Mouse (Mus musculus) G1E (cell line): ENCODE data around the gene Sept12. TPM values are rescaled to one million over a fixed set of nuclear protein-coding genes. Genes with fewer than 3 reads are reported as not detected.

Experiments
- ATAC-seq: 2 replicates; pipeline ENCODE4 v1.8.0; 2016; ENCODE audit warnings: mild to moderate bottlenecking; ENCODE audit not compliant: insufficient number of reproducible peaks, poor library complexity, low FRiP score, severe bottlenecking; ENCODE audit errors: extremely low read depth
- DNase-seq: peaks from one replicate; pipeline ENCODE4 v3.0.0; 2012; ENCODE audit warnings: low spot score
- H3K27me3 ChIP-seq: 2 replicates; pipeline ENCODE4 v1.6.1; 2012; ENCODE audit warnings: mild to moderate bottlenecking, low read length, inconsistent platforms; ENCODE audit not compliant: insufficient read depth
- H3K36me3 ChIP-seq: replicated peaks from 2 replicates; pipeline ENCODE3; 2012; ENCODE audit warnings: mild to moderate bottlenecking, inconsistent platforms
- H3K4me1 ChIP-seq: 2 replicates; pipeline ENCODE4 v1.6.1; 2012; ENCODE audit warnings: low read depth, low read length, inconsistent platforms, mixed read lengths; ENCODE audit not compliant: insufficient read depth
- H3K4me3 ChIP-seq: 2 replicates; pipeline ENCODE4 v1.5.1; 2012; ENCODE audit warnings: low read depth, mild to moderate bottlenecking, inconsistent platforms, low read length, moderate library complexity, mixed read lengths
- H3K9me3 ChIP-seq: replicated peaks from 2 replicates; pipeline ENCODE4 v1.6.1; 2012; ENCODE audit warnings: inconsistent platforms
- CTCF ChIP-seq: IDR thresholded peaks from 2 replicates; pipeline ENCODE4 v1.5.1; 2012; ENCODE audit warnings: low read depth, low read length, inconsistent platforms, mixed read lengths
- GATA1 ChIP-seq: IDR thresholded peaks from 2 replicates; pipeline ENCODE4 v1.6.1; 2012; ENCODE audit warnings: borderline replicate concordance, low read length, inconsistent platforms, mixed read lengths
- GATA2 ChIP-seq: IDR thresholded peaks from 2 replicates; pipeline ENCODE4 v1.6.1; 2012; ENCODE audit warnings: low read depth, low read length, inconsistent platforms, borderline replicate concordance
- POLR2AphosphoS5 ChIP-seq: IDR thresholded peaks from 2 replicates; pipeline ENCODE4 v1.6.1; 2012; ENCODE audit warnings: low read depth, low read length, inconsistent platforms; ENCODE audit not compliant: insufficient replicate concordance
- TAL1 ChIP-seq: conservative IDR thresholded peaks from 2 replicates; pipeline ENCODE4 v1.6.1; 2012; ENCODE audit warnings: low read depth, low read length, inconsistent platforms, mixed read lengths
- polyA plus RNA-seq: library from polyadenylated mRNA; stranded (reverse); fragments of >175 nt; gene quantifications from 2 replicates; pipeline ENCODE4 v1.2.3, GENCODE M21; 2012
- total RNA-seq, 2 experiments: library from RNA; stranded (forward) in 1 of 2; stranded (reverse) in 1 of 2; fragments of 200-1000 nt in 1 of 2; fragments of >200 nt in 1 of 2; fragmentation: Nextera tagmentation in 1 of 2; gene quantifications; 2 replicates each; pipeline ENCODE4 v1.2.3; 2014 to 2017

Sept12 gene
- total and polyA plus RNA-seq, 3 experiments, result 0.05 to 0.07 TPM; not detected in 1

- ATAC-seq (no peak), DNase-seq (no peak)
These were observed 19.2 kb downstream of the Sept12 start for GRCm38 (mm10) chr16:4978275-4979051.

GRCm38 (mm10) chr16:4976180-4976579 is 21.5 kb downstream of the Sept12 start:
- H3K4me3 ChIP-seq, result no peak overlapping the region
- DNase-seq (no peak), ATAC-seq (no peak)
- TF ChIP-seq POLR2AphosphoS5 (no peak), CTCF (no peak), TAL1 (no peak), GATA1 (no peak), GATA2 (no peak)
- H3K36me3 ChIP-seq, result no peaks in the 10 kb centered on the region
- peaks cover 60% of the 10 kb centered on the region for H3K27me3 ChIP-seq
- peaks cover 9% of the 10 kb centered on the region for H3K4me1 ChIP-seq
- no peaks in the 10 kb centered on the region for H3K9me3 ChIP-seq

More at GRCm38 (mm10) chr16:4978275-4979051, 19.2 kb downstream of the Sept12 start:
- H3K27me3 ChIP-seq, result peaks cover 67% of the 10 kb centered on the region
- H3K4me1 ChIP-seq, result peaks cover 9% of the 10 kb centered on the region
- TF ChIP-seq POLR2AphosphoS5, result no peak
- TF ChIP-seq CTCF, result no peak
- no peak for TF ChIP-seq TAL1
- no peak for TF ChIP-seq GATA2
- no peak for TF ChIP-seq GATA1
- no peaks in the 10 kb centered on the region for H3K36me3 ChIP-seq
- H3K4me3 ChIP-seq, result no peak overlapping the region
- H3K9me3 ChIP-seq, result no peaks in the 10 kb centered on the region

GRCm38 (mm10) chr16:4974521-4974920 is 23.1 kb downstream of the Sept12 start:
- DNase-seq (no peak), ATAC-seq (no peak)
- TF ChIP-seq TAL1, result no peak
- no peak for TF ChIP-seq GATA2
- TF ChIP-seq POLR2AphosphoS5, result no peak
- TF ChIP-seq GATA1, result no peak
- no peak for TF ChIP-seq CTCF
- Histone ChIP-seq H3K36me3 (no peaks in the 10 kb centered on the region), H3K27me3 (peaks cover 52% of the 10 kb centered on the region), H3K4me3 (no peak overlapping the region), H3K9me3 (no peaks in the 10 kb centered on the region), H3K4me1 (peaks cover 7% of the 10 kb centered on the region)

DNA sequence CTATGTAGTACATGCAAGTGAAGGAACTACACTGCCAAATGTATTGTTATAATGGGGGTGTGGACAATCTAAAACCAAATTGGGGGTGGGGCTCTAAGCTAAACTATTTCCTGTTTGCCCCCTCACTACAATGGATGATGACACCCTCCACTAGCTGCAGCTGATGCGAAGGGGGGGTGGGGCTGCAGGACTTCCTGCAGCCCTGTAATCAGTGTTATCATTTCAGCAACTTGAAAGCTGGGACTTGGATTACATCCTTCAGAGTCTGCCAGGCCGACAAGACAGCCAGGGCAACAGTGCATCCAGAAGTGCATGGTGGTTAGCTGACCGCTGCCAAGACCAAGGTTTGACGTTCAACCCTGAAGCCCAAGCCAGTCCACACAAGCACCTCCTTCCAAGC is 26.0 kb downstream of the Sept12 start:
- Histone ChIP-seq H3K4me1 (peaks cover 6% of the 10 kb centered on the region; the same call in 1 of the 2 replicates), H3K4me3 (no peak overlapping the region), H3K9me3 (no peaks in the 10 kb centered on the region), H3K36me3 (peaks cover 3% of the 10 kb centered on the region), H3K27me3 (peaks cover 27% of the 10 kb centered on the region)
- TF ChIP-seq POLR2AphosphoS5 (no peak), GATA2 (no peak), CTCF (no peak), TAL1 (no peak), GATA1 (no peak)
- ATAC-seq (no peak), DNase-seq (no peak)

- DNase-seq (no peak), ATAC-seq (no peak)
- peaks cover 9% of the 10 kb centered on the region for H3K36me3 ChIP-seq
- H3K9me3 ChIP-seq, result no peaks in the 10 kb centered on the region
- peaks cover 13% of the 10 kb centered on the region for H3K27me3 ChIP-seq
- H3K4me3 ChIP-seq, result no peak overlapping the region
- no peak for TF ChIP-seq TAL1
- TF ChIP-seq GATA2, result no peak
- no peak for TF ChIP-seq GATA1
- no peak for TF ChIP-seq CTCF
- TF ChIP-seq POLR2AphosphoS5, result no peak
- H3K4me1 ChIP-seq, result peaks cover 20% of the 10 kb centered on the region
These were observed 28.4 kb downstream of the Sept12 start for GRCm38 (mm10) chr16:4969055-4969843.

DNA sequence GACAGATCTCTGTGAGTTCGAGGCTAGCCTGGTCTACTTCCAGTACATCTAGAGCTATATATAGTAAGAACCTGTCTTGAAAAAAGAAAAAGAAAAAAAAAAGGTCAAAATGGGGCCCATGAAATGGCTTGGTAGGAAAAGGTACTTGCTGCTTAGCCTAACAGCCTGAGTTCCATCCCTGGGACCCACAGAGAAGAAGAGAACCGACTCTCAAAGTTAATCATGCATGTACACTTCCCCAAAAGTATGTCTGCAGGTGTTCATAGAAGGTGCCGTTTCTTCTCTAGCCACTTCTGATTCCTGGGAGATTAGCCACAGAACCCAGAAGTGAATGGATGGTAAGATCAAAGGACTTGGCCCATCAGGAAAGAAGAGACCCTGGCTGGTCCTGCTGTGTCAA is 29.2 kb downstream of the Sept12 start:
- H3K9me3 ChIP-seq, result no peaks in the 10 kb centered on the region
- no peak for DNase-seq

More for the DNA sequence above, 29.2 kb downstream of the Sept12 start:
- Histone ChIP-seq H3K36me3 (peaks cover 9% of the 10 kb centered on the region), H3K4me1 (peaks cover 21% of the 10 kb centered on the region), H3K27me3 (peaks cover 6% of the 10 kb centered on the region; the same call in 1 of the 2 replicates), H3K4me3 (no peak overlapping the region)
- TF ChIP-seq CTCF (no peak), GATA2 (no peak), TAL1 (no peak), GATA1 (no peak)
- ATAC-seq, result no peak
